Mouse (Mus musculus) limb, embryonic 14.5 days (tissue): ENCODE measurements around the gene Ppfia4. TPM values are rescaled to one million over a fixed set of nuclear protein-coding genes. Genes with fewer than 3 reads are reported as not detected.
A peak's percentile ranks its signal among the peaks of the same experiment; 100 is the strongest.

Experiments used
- ATAC-seq: fragments of 200-750 bp; cut with Nextera tagmentation; 2 replicates; pipeline ENCODE4 v1.8.0; 2017; ENCODE audit warnings: low read depth, moderate number of reproducible peaks, moderate TSS enrichment; ENCODE audit not compliant: low FRiP score
- DNase-seq: peaks from one replicate; pipeline ENCODE4 v3.0.0-alpha.2; 2015; ENCODE audit warnings: low spot score
- H3K27ac ChIP-seq: fragments of 300-500 bp; sonication (generic); replicated peaks from 2 replicates; pipeline ENCODE4 v1.5.1; 2014; ENCODE audit warnings: low read depth, mild to moderate bottlenecking, low read length, moderate library complexity, mixed read lengths
- H3K27me3 ChIP-seq: fragments of 300-500 bp; sonication (generic); 2 replicates; pipeline ENCODE4 v1.6.1; 2014; ENCODE audit warnings: low read length, mixed read lengths; ENCODE audit not compliant: control insufficient read depth, insufficient read depth
- H3K36me3 ChIP-seq: fragments of 300-500 bp; sonication (generic); 2 replicates; pipeline ENCODE4 v1.6.1; 2014; ENCODE audit warnings: mild to moderate bottlenecking, low read length, moderate library complexity, mixed read lengths; ENCODE audit not compliant: control insufficient read depth, insufficient read depth
- H3K4me1 ChIP-seq: fragments of 300-500 bp; sonication (generic); 2 replicates; pipeline ENCODE4 v1.6.1; 2014; ENCODE audit warnings: antibody characterized with exemption, low read length, mixed read lengths; ENCODE audit not compliant: control insufficient read depth, insufficient read depth
- H3K4me2 ChIP-seq: fragments of 300-500 bp; sonication (generic); replicated peaks from 2 replicates; pipeline ENCODE4 v1.6.1; 2014; ENCODE audit warnings: low read depth, mild to moderate bottlenecking, low read length, moderate library complexity; ENCODE audit not compliant: severe bottlenecking
- H3K4me3 ChIP-seq: fragments of 300-500 bp; sonication (generic); replicated peaks from 2 replicates; pipeline ENCODE4 v1.5.1; 2014; ENCODE audit warnings: low read length
- H3K9ac ChIP-seq: fragments of 300-500 bp; sonication (generic); 2 replicates; pipeline ENCODE4 v1.6.1; 2014; ENCODE audit warnings: mild to moderate bottlenecking, low read depth, low read length, moderate library complexity; ENCODE audit not compliant: severe bottlenecking
- H3K9me3 ChIP-seq: fragments of 300-500 bp; sonication (generic); 2 replicates; pipeline ENCODE4 v1.6.1; 2016; ENCODE audit warnings: low read length; ENCODE audit not compliant: control insufficient read depth
- POLR2A ChIP-seq: fragments of 200-500 bp; IDR thresholded peaks from 2 replicates; pipeline ENCODE4 v1.8.0; 2012; ENCODE audit warnings: inconsistent platforms, mild to moderate bottlenecking, moderate library complexity, borderline replicate concordance; ENCODE audit not compliant: insufficient read depth, insufficient read length; ENCODE audit errors: extremely low read depth
- WGBS: fragments of 180-500 bp; shearing (Covaris S2); extraction: QIAGEN DNeasy Blood & Tissue Kit; methylation state at CpG from one replicate; pipeline ENCODE4 v1.1.7; 2014; 5-methylcytosine and 5-hydroxymethylcytosine counted together
- polyA plus RNA-seq, 2 experiments: library from polyadenylated mRNA; depleted of rRNA in 1 of 2; stranded (reverse) in 1 of 2; unstranded in 1 of 2; fragments of >200 nt; fragmentation: Nextera tagmentation in 1 of 2; extraction: Ambion mirVana in 1 of 2; gene quantifications; 2 replicates each; pipeline versions ENCODE4 v1.2.1 to v1.2.3; 2012 to 2014

Ppfia4 gene
- polyA plus RNA-seq, 2 experiments = 10.9 to 32.3 TPM

DNA sequence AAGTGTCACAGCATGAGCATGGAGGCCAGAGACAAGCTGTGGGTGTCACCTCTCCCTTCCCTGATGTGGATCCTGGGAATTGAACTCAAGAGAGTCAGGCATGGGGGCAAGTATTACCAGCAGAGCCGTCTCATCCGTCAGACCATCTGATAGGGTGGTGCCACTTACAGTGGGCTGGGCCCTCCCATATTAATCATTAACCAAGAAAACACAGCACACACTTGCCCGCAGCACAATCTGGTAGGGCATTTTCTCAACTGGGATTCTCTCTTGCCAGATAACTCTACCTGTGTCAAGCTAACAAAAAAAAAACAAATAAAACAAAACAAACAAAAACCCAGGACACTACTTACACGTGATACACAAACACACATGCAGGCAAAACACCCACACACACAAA is 24.7 kb upstream of the Ppfia4 start:
- no peak overlapping the region for H3K27ac ChIP-seq
- H3K9me3 ChIP-seq = no peaks in the 10 kb centered on the region
- TF ChIP-seq POLR2A = no peak
- DNase-seq = no peak
- H3K27me3 ChIP-seq = no peaks in the 10 kb centered on the region
- no peak overlapping the region for H3K4me2 ChIP-seq
- H3K4me1 ChIP-seq = peaks cover 4% of the 10 kb centered on the region; the same call in 1 of the 2 replicates
- peaks cover 78% of the 10 kb centered on the region for H3K36me3 ChIP-seq
- 86% methylated on average over 4 of the region's 4 CpGs for WGBS
- ATAC-seq = no peak
- no peak overlapping the region for H3K9ac ChIP-seq
- no peak overlapping the region for H3K4me3 ChIP-seq

DNA sequence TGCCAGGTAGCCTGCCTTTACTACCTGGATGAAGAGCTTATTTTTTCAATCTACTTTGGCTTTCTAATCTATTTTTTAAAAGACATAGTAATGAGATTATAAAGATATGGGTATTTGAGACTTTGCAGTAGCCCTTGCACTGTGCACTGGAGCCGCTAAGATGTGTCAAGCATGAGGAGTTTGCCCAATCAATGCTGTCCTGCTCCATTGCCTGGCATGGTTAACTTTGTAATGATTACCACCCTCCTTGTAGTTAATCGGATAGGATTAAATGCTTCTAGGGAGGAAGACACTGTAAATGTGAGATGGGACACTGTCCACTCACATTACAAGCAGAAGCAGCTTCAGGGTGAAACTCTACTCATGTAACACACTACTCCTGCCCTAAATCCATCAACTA is 20.6 kb upstream of the Ppfia4 start:
- H3K4me1 ChIP-seq = no peaks in the 10 kb centered on the region
- no peaks in the 10 kb centered on the region for H3K9me3 ChIP-seq
- H3K9ac ChIP-seq = no peak overlapping the region
- no peak for ATAC-seq
- H3K27ac ChIP-seq = no peak overlapping the region
- no peak for DNase-seq
- H3K27me3 ChIP-seq = no peaks in the 10 kb centered on the region
- 95% methylated on average over 2 of the region's 2 CpGs for WGBS
- H3K4me3 ChIP-seq = no peak overlapping the region
- H3K36me3 ChIP-seq = peaks cover 94% of the 10 kb centered on the region
- no peak overlapping the region for H3K4me2 ChIP-seq
- no peak for TF ChIP-seq POLR2A

DNA sequence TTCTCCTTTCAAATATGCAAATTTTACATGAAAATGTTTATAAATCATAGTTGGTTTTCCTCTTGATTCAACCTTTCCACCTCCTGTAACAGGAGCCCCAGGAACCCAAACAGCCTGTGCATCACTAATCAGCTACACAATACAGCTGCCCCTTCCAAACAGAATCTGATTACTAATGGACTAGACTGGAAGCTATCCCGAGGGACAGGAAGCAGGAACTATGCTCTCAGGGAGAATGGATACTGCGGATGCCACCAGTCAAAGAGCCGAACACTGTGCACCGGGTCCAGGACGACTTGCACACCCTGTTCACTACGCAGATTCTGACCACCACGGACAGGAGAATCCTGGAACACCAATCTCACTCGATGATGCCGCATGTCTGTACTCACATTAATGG is 15.1 kb upstream of the Ppfia4 start:
- Histone ChIP-seq H3K4me1 (peaks cover 4% of the 10 kb centered on the region; the same call in 1 of the 2 replicates), H3K9ac (no peak overlapping the region), H3K36me3 (peaks cover 64% of the 10 kb centered on the region), H3K27ac (no peak overlapping the region), H3K27me3 (no peaks in the 10 kb centered on the region), H3K4me2 (no peak overlapping the region), H3K4me3 (no peak overlapping the region), H3K9me3 (no peaks in the 10 kb centered on the region)
- no peak for ATAC-seq
- DNase-seq = no peak
- TF ChIP-seq POLR2A = no peak
- WGBS = 87% methylated on average over 9 of the region's 9 CpGs

DNA sequence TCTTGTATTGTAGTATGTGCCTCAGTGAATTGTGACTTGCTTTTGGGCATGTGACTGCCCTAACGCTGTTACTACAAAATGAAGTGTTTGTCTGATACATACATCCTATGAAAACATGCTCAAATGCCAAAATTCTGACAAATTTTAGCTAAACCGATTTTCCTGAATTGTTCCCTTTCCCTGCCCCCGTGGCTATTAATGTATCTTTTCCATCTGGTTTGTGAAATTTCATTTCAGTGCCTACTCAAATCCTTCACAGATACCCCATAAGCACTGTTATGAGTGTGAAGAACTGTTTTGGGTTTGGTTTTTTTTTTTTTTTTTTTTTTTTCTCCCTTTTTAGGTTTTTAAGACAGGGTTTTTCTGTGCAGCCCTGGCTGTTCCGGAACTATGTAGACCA is 12.3 kb upstream of the Ppfia4 start:
- Histone ChIP-seq H3K4me1 (peaks cover 4% of the 10 kb centered on the region; the same call in 1 of the 2 replicates), H3K9me3 (no peaks in the 10 kb centered on the region), H3K27ac (no peak overlapping the region), H3K27me3 (no peaks in the 10 kb centered on the region), H3K36me3 (peaks cover 37% of the 10 kb centered on the region), H3K9ac (no peak overlapping the region), H3K4me3 (peak overlapping the region; percentile 56), H3K4me2 (peak overlapping the region; percentile 93)
- WGBS = 72% methylated on average over 4 of the region's 4 CpGs
- TF ChIP-seq POLR2A = no peak
- ATAC-seq (no peak), DNase-seq (no peak)

DNA sequence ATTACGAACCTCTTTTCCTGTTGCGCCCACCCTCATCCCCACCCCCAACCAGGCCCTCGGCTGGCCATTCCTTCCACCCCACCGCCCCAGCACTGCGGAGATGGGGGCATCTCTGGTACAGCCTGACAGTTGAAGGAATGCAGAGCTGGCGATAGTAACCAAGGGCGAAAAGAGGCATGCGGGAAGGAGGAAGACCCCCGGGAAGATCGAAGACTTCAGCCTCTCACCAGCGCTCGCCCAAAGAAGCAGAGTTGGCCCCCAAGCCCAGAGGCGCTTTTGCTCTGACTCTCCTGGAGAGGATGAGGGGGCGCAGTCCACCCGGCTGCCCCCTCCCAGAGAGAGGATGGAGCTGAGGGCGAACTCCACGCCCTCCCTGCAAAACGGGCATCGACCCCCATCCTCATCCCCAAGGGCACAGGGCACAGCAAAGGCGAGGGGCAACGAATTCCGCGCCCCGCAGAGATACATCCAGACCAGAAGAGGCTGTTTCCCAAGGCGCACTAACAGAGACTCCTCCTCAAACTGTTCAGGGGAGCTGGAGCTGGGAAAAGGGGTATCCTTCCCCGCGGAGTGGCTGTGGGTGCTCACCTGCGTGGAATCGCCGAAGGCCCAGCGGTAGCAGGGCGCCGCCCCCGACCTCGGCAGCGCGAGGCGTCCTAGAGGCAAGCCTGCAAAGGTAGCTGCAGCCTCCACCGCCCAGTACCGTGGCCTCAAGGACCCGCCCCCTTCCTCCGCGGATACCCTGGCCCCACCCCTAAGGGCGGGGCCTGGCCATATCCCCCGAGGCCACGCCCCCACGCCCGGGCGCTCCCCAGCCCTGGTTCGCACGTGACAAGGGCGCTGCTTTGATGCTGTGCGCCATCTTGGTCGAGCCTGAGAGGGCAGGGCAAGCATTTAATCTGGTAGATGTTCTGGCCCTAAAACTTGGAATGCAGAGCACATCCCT is 11.6 kb upstream of the Ppfia4 start:
- DNase-seq (peak; percentile 89), ATAC-seq (peak; percentile 93)
- Histone ChIP-seq H3K4me3 (peak overlapping the region; percentile 56), H3K27me3 (no peaks in the 10 kb centered on the region), H3K4me2 (peak overlapping the region; percentile 93), H3K27ac (0 out of 2 replicates have a peak overlapping the region, but pooled peaks have one; percentile 13), H3K36me3 (peaks cover 29% of the 10 kb centered on the region), H3K9me3 (no peaks in the 10 kb centered on the region), H3K9ac (peak overlapping the region; percentile 67), H3K4me1 (peaks cover 4% of the 10 kb centered on the region; the same call in 1 of the 2 replicates)
- 2% methylated on average over 47 of the region's 54 CpGs for WGBS
- no peak for TF ChIP-seq POLR2A
